Mouse (Mus musculus) kidney, embryonic 14.5 days (tissue): ENCODE measurements around the gene Gdf15. TPM values are rescaled to one million over a fixed set of nuclear protein-coding genes. Genes with fewer than 3 reads are reported as not detected.

Experiments used
- ATAC-seq: fragments of 200-750 bp; cut with Nextera tagmentation; 2 replicates; pipeline ENCODE4 v1.8.0; 2017; ENCODE audit warnings: moderate number of reproducible peaks, mild to moderate bottlenecking, moderate TSS enrichment, moderate library complexity; ENCODE audit not compliant: low FRiP score, low TSS enrichment
- H3K27ac ChIP-seq: fragments of 300-500 bp; sonication (generic); 2 replicates; pipeline ENCODE4 v1.5.1; 2014; ENCODE audit warnings: low read depth, mild to moderate bottlenecking, low read length, moderate library complexity, mixed read lengths
- H3K27me3 ChIP-seq: fragments of 300-500 bp; sonication (generic); 2 replicates; pipeline ENCODE4 v1.6.1; 2014; ENCODE audit warnings: mild to moderate bottlenecking, low read length; ENCODE audit not compliant: control insufficient read depth, insufficient read depth
- H3K36me3 ChIP-seq: fragments of 300-500 bp; sonication (generic); 2 replicates; pipeline ENCODE4 v1.6.1; 2014; ENCODE audit warnings: low read length, mixed read lengths; ENCODE audit not compliant: control insufficient read depth, insufficient read depth
- H3K4me1 ChIP-seq: fragments of 300-500 bp; sonication (generic); 2 replicates; pipeline ENCODE4 v1.6.1; 2014; ENCODE audit warnings: low read length, mixed read lengths; ENCODE audit not compliant: control insufficient read depth, insufficient read depth
- H3K4me2 ChIP-seq: fragments of 300-500 bp; sonication (generic); replicated peaks from 2 replicates; pipeline ENCODE4 v1.6.1; 2014; ENCODE audit warnings: low read depth, mild to moderate bottlenecking, low read length
- H3K4me3 ChIP-seq: fragments of 300-500 bp; sonication (generic); 2 replicates; pipeline ENCODE4 v1.5.1; 2014; ENCODE audit warnings: mild to moderate bottlenecking, low read length
- H3K9ac ChIP-seq: fragments of 300-500 bp; sonication (generic); 2 replicates; pipeline ENCODE4 v1.6.1; 2014; ENCODE audit warnings: low read depth, mild to moderate bottlenecking, low read length, moderate library complexity
- H3K9me3 ChIP-seq: fragments of 300-500 bp; sonication (generic); 2 replicates; pipeline ENCODE4 v1.6.1; 2016; ENCODE audit warnings: low read length; ENCODE audit not compliant: control insufficient read depth
- WGBS: fragments of 180-500 bp; shearing (Covaris S2); extraction: QIAGEN DNeasy Blood & Tissue Kit; methylation state at CpG from one replicate; pipeline ENCODE4 v1.1.7; 2014; 5-methylcytosine and 5-hydroxymethylcytosine counted together
- polyA plus RNA-seq: library from polyadenylated mRNA; unstranded; fragments of >200 nt; fragmentation: Nextera tagmentation; extraction: Ambion mirVana; gene quantifications from 2 replicates; pipeline ENCODE4 v1.2.1, GENCODE M21; 2014

The Gdf15 gene
- polyA plus RNA-seq, 1 experiment from 2014 or later = 0.31 TPM

DNA sequence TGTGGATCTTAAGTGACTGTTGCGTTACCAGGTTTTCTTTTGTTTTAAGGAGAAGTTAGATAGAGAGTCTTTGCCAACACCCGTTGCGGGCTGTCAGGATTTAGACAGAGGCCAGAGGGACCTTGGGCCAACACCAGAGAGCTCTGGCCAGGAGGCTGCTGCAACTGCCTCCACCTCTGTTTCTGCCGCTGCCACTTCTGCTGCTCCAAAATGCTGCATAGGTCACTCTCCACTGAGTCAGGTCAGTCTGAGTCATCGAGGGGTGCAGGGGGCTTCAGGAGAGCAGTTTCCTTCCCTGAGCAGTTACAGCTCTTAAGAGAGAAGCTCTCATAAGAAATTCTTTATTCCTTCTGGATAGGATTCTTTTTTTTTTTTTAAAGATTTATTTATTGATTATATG is 5.2 kb downstream of the Gdf15 start:
- Histone ChIP-seq H3K27me3 (no peaks in the 10 kb centered on the region), H3K9ac (no peak overlapping the region), H3K4me1 (peaks cover 21% of the 10 kb centered on the region; the same call in 1 of the 2 replicates), H3K9me3 (no peaks in the 10 kb centered on the region), H3K36me3 (no peaks in the 10 kb centered on the region), H3K4me2 (no peak overlapping the region), H3K4me3 (no peak overlapping the region), H3K27ac (no peak overlapping the region)
- ATAC-seq = no peak
- 82% methylated on average over 5 of the region's 5 CpGs for WGBS

DNA sequence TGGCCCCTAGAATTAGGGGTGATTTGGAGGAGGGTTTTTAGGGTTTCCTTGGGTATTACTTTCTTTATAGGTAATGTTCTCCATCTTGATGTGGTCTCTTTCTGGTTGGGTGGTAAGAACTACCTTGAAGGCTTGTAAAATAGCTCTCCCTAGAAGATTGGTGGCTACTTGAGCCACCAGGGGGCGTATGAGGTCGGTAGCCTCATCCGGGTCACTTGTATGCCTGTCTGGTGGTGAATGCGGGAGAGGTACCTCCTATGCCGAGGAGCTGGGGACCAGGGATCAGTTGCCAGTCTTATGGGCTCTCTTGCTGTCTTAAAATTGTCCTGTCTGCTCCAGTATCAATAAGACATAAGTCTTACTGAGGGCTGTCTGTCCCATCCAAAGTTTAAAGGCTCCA is 7.2 kb downstream of the Gdf15 start:
- no peak overlapping the region for H3K27ac ChIP-seq
- no peaks in the 10 kb centered on the region for H3K27me3 ChIP-seq
- peaks cover 6% of the 10 kb centered on the region; the same call in 1 of the 2 replicates for H3K4me1 ChIP-seq
- ATAC-seq = no peak
- no peak overlapping the region; the same call in 1 of the 2 replicates for H3K4me2 ChIP-seq
- no peaks in the 10 kb centered on the region for H3K9me3 ChIP-seq
- H3K9ac ChIP-seq = no peak overlapping the region
- H3K4me3 ChIP-seq = no peak overlapping the region
- no peaks in the 10 kb centered on the region for H3K36me3 ChIP-seq
- 11% methylated on average over 5 of the region's 5 CpGs for WGBS

DNA sequence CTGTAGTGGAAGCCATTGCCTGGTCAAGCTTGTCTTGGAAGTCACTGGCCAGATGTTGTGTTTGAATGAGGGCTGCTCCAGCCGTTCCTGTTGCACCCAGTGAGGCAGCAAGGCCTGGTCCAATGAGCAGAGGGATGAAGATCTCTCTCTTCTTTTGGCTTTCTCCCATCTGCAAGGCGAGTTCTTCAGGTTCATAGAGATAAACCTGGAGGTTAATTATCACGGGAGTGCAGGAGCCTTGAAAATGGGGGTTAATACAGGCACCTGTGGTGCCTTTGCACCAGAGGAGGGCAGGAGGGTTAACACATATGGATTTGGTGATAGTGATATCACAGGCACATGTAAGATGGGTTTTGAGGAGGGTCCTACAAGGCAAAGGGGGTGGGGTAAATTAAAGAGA is 10.0 kb downstream of the Gdf15 start:
- H3K27me3 ChIP-seq = no peaks in the 10 kb centered on the region
- WGBS = 63% methylated on average over 3 of the region's 3 CpGs
- no peaks in the 10 kb centered on the region for H3K9me3 ChIP-seq
- no peak overlapping the region for H3K9ac ChIP-seq
- no peak overlapping the region for H3K4me2 ChIP-seq
- ATAC-seq = no peak
- no peaks in the 10 kb centered on the region for H3K36me3 ChIP-seq
- no peak overlapping the region for H3K4me3 ChIP-seq
- H3K27ac ChIP-seq = no peak overlapping the region
- H3K4me1 ChIP-seq = peaks cover 2% of the 10 kb centered on the region; the same call in 1 of the 2 replicates

DNA sequence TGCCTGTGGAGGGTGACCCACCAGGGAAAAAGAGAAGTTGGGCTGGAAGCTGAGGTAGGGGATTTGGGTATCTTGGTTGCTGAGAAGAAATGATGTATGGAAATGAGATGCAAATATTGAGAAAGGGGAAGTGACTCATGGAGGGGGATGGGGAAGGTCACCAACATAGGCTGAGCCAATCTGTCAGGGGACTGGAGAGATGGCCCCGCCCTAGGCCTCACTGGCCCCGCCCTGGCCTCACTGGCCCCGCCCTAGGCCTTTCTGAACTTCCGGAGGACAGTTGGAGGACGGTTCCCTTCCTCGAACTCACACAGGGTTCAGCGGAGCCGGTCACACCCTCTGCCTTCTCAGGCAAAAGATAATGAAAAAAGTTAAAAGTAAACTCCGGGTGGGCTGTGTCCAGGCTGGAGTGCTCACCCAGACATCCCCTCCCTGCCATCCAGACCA is 13.3 kb downstream of the Gdf15 start:
- Histone ChIP-seq H3K4me1 (peaks cover 2% of the 10 kb centered on the region; the same call in 1 of the 2 replicates), H3K9me3 (no peaks in the 10 kb centered on the region), H3K36me3 (no peaks in the 10 kb centered on the region), H3K4me3 (no peak overlapping the region), H3K4me2 (no peak overlapping the region), H3K27ac (no peak overlapping the region), H3K9ac (no peak overlapping the region), H3K27me3 (no peaks in the 10 kb centered on the region)
- peak; percentile 55 for ATAC-seq
- 35% methylated on average over 9 of the region's 9 CpGs for WGBS

DNA sequence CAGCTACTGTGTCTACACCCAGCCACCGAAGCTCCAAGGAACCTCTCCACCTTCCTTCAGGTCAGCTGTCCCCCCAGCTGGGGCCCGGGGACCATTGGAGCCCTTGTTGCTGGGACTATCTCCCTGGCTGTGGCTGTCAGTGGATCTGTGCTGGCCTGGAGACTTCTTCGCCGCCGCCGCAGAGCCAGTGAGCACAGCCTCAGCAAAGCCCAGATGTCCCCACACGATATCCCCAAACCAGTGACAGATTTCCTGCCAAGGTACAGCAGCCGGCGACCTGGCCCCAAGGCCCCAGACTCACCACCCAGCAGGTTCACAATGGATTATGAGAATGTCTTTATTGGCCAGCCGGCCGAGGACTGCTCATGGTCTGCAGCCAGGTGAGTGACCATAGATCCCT is 14.3 kb downstream of the Gdf15 start:
- no peaks in the 10 kb centered on the region for H3K27me3 ChIP-seq
- ATAC-seq = no peak
- no peak overlapping the region; the same call in 1 of the 2 replicates for H3K9ac ChIP-seq
- H3K4me3 ChIP-seq = no peak overlapping the region
- H3K9me3 ChIP-seq = no peaks in the 10 kb centered on the region
- peaks cover 2% of the 10 kb centered on the region; the same call in 1 of the 2 replicates for H3K4me1 ChIP-seq
- no peak overlapping the region for H3K27ac ChIP-seq
- whole genome bisulfite sequencing = 85% methylated on average over 11 of the region's 11 CpGs
- no peak overlapping the region for H3K4me2 ChIP-seq
- H3K36me3 ChIP-seq = no peaks in the 10 kb centered on the region

DNA sequence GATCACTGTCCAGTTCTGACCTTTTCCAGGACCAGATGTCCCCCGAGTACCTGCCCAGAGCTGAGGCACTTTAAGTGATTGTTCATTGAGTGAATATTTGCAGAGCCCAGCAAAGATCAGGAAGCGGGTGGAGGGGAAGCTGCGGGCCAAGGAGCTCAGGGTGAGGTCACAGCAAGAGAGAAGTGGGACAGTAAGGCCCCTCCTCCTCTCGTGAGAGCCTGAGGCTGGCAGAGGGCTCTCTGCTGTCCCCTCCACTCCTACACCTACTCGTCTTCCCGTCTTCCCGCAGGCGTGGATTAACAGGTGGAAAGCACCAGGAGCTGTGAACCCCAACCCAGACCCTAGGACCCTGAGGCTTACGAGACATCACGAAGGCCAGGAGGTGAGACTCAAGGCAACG is 15.6 kb downstream of the Gdf15 start:
- WGBS = 47% methylated on average over 11 of the region's 11 CpGs
- peaks cover 2% of the 10 kb centered on the region; the same call in 1 of the 2 replicates for H3K4me1 ChIP-seq
- no peak overlapping the region for H3K27ac ChIP-seq
- H3K27me3 ChIP-seq = no peaks in the 10 kb centered on the region
- H3K9ac ChIP-seq = no peak overlapping the region
- H3K4me2 ChIP-seq = no peak overlapping the region
- no peak overlapping the region for H3K4me3 ChIP-seq
- no peaks in the 10 kb centered on the region for H3K9me3 ChIP-seq
- no peak for ATAC-seq
- H3K36me3 ChIP-seq = no peaks in the 10 kb centered on the region

DNA sequence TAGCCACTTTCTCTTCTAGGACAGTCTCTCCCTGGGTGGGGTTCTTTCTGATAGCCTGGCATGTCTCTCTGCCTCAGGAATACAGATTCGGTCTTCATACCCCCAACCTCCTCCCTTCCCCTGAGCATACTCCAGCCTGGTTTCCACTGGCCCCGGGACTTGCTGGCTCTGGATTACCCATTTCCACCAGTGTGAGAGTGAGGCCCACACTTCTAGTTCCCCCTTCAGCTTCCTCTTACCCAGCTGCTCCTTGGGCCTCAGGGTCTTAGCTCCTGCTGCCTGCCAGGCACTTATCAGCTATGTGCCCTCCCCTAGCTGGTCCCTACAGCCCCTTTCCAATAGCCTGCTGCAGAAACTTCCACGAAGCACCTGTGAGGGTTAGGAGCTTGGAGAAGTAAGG is 16.4 kb downstream of the Gdf15 start, which contains the start of gene Lrrc25:
TSS of gene Lrrc25 (plus strand) at position 262 of the 400 bp plus-strand sequence.
- Histone ChIP-seq H3K36me3 (no peaks in the 10 kb centered on the region), H3K27ac (no peak within 1 kb of the TSS), H3K27me3 (no peaks in the 10 kb centered on the region), H3K4me2 (no peak within 1 kb of the TSS), H3K4me3 (no peak within 1 kb of the TSS), H3K9me3 (no peaks in the 10 kb centered on the region), H3K4me1 (peaks cover 5% of the 10 kb centered on the region), H3K9ac (no peak within 1 kb of the TSS; the same call in 1 of the 2 replicates)
- ATAC-seq = no peak
- WGBS = 86% methylated on average over 3 of the region's 3 CpGs

DNA sequence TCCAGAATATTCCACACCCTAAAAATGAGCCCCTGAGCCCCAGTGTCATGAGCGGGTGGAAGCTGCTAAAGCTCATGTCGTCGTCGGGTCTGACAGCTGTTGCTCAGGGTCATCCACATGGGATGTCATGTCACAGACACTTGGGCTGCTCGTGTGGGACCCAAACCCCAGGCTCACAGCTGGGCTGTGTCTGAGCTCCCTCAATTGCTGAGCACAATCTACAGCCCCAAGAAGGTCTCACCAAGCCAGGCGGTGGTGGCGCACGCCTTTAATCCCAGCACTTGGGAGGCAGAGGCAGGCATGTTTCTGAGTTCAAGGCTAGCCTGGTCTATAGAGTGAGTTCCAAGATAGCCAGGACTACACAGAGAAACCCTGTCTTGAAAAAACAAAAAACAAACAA is 17.0 kb downstream of the Gdf15 start:
- peaks cover 9% of the 10 kb centered on the region for H3K4me1 ChIP-seq
- H3K27me3 ChIP-seq = no peaks in the 10 kb centered on the region
- no peaks in the 10 kb centered on the region for H3K36me3 ChIP-seq
- no peak overlapping the region for H3K4me3 ChIP-seq
- H3K4me2 ChIP-seq = no peak overlapping the region
- no peak for ATAC-seq
- WGBS = 76% methylated on average over 8 of the region's 8 CpGs
- H3K27ac ChIP-seq = no peak overlapping the region
- no peaks in the 10 kb centered on the region for H3K9me3 ChIP-seq
- no peak overlapping the region for H3K9ac ChIP-seq

DNA sequence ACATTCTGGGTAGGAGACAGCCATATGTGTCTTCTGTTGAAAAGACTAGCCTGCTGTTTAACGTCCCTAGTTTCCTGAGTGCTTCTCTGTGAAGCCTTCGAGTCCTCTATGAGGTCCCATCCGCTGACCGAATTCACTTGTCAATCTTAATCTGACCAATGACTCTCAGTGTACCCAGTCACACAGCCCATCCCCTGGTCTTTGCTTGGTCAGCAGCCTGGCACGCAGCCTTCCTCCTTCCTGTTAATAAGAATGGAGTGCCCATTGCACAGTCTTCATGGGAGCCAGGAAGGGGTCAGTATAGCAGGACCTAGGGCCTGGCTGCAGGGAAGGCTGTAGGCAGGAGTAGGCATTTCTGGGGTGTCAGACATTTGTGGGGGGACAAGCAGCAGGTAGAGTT is 17.8 kb downstream of the Gdf15 start:
- WGBS = 70% methylated on average over 5 of the region's 5 CpGs
- Histone ChIP-seq H3K36me3 (no peaks in the 10 kb centered on the region), H3K9ac (no peak overlapping the region), H3K27me3 (no peaks in the 10 kb centered on the region), H3K4me2 (no peak overlapping the region), H3K4me3 (no peak overlapping the region), H3K4me1 (peaks cover 10% of the 10 kb centered on the region), H3K27ac (0 out of 2 replicates have a peak overlapping the region, but pooled peaks have one; percentile 7), H3K9me3 (no peaks in the 10 kb centered on the region)
- no peak for ATAC-seq
